34 mouse cellular contexts compared by ENCODE assay signal in the genomic region with DNA sequence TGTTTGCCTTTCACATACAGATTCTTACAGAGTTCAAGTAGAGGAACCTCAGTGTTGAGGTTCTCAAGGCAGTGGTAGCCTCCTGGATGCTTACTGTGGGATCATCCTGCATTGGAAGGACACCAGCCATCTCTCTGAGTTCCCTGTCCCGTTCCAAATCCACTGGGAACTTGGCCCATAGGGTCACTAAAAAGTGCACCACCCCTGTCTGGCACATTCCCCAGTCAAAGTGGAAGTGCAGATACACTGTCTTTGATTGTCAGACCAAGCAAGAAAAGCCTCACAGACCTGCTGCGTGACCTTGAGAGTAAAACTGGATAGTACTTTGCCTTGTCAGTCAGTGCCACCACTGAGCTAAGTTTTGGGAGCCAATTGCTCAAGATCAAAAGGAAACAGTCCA. TPM values are rescaled to one million over a fixed set of nuclear protein-coding genes. Genes with fewer than 3 reads are reported as not detected.
DNase-seq lines count a peak whose midpoint lies in the region; ATAC-seq and TF ChIP-seq lines count a peak whose summit lies in the region.
"Had no signal": no experiment of that assay in that cellular context is flagged by ENCODE, and none has a peak within 500 bp of the region (broad histone marks: within the 10 kb centered on the region; RNA-seq: fewer than 3 reads in every experiment).

No protein-coding gene starts in this region.

- ATAC-seq in heart, postnatal 0 days (ENCODE audit: insufficient read depth, low read depth), result no peak
- no peak for ATAC-seq in hindbrain, embryonic 11.5 days (ENCODE audit: low FRiP score)
- no peak for ATAC-seq in CD4-positive, CD25-positive, alpha-beta regulatory T cell, adult 4 months
- ATAC-seq: forebrain, embryonic 14.5 days; liver, embryonic 12.5 days; liver, postnatal 0 days; midbrain, embryonic 16.5 days had no signal

- TF ChIP-seq EP300 in heart, postnatal 0 days (IDR thresholded peaks at IDR 0.05; ENCODE audit: low read depth), result no peak

- no peak overlapping the region for H3K27ac ChIP-seq in heart, embryonic 10.5 days
- peak overlapping the region; percentile 70 for H3K27ac ChIP-seq in heart, postnatal 0 days (ENCODE audit: low read depth)
- H3K27ac ChIP-seq in hindbrain, embryonic 11.5 days (ENCODE audit: low read depth, low read length), result no peak overlapping the region
- H3K27ac ChIP-seq: heart, embryonic 13.5 days; hindbrain, embryonic 15.5 days; layer of hippocampus, adult 2 months; left cerebral cortex, adult 2 months; liver, embryonic 12.5 days; neural tube, embryonic 12.5 days; stomach, postnatal 0 days had no signal

- DNase-seq in adrenal gland, postnatal 10 days, result peak; percentile 23
- DNase-seq in adrenal gland, adult 8-10 months, result no peak
- peak; percentile 9 for DNase-seq in heart, adult 8-10 months (ENCODE audit: low spot score)
- DNase-seq in heart, embryonic 10.5 days (ENCODE audit: low spot score), result no peak
- peak; percentile 46 for DNase-seq in heart, postnatal 0 days (ENCODE audit: low spot score)
- DNase-seq in hindbrain, embryonic 11.5 days (ENCODE audit: low spot score), result no peak
- DNase-seq in frontal cortex, postnatal 10 days (ENCODE audit: low spot score in 2 of 2), result no peak
- DNase-seq: cerebellum, adult 11 months; cerebellum, adult 9-10 months; cerebellum, postnatal 36 days; gastrocnemius, postnatal 25 days; kidney, adult 18-20 months; kidney, postnatal 36 days; liver, postnatal 0 days; lung, postnatal 36 days; right cerebral cortex, adult 18-20 months; right cerebral cortex, postnatal 4 days; thymus, adult 18-20 months; thymus, postnatal 25 days had no signal

- no peak overlapping the region for H3K9ac ChIP-seq in heart, postnatal 0 days (replicated peaks; ENCODE audit: low read depth, low read length)
- no peak overlapping the region for H3K9ac ChIP-seq in hindbrain, embryonic 11.5 days (ENCODE audit: low read depth, low read length)
- H3K9ac ChIP-seq: heart, embryonic 13.5 days; hindbrain, embryonic 15.5 days; liver, embryonic 12.5 days; liver, postnatal 0 days; neural tube, embryonic 12.5 days had no signal

- no peak overlapping the region for H3K4me3 ChIP-seq in heart, embryonic 10.5 days
- no peak overlapping the region for H3K4me3 ChIP-seq in heart, postnatal 0 days (ENCODE audit: low read depth, low read length)
- H3K4me3 ChIP-seq in hindbrain, embryonic 11.5 days (ENCODE audit: low read depth, low read length), result no peak overlapping the region
- H3K4me3 ChIP-seq: heart, embryonic 13.5 days; hindbrain, embryonic 15.5 days; layer of hippocampus, adult 2 months; left cerebral cortex, adult 2 months; liver, embryonic 12.5 days; myocyte; neural tube, embryonic 12.5 days had no signal

- WGBS in heart, embryonic 10.5 days, result 68% methylated on average over 2 of the region's 2 CpGs
- WGBS in heart, postnatal 0 days, result 40% methylated on average over 2 of the region's 2 CpGs
- WGBS in hindbrain, embryonic 11.5 days, result 84% methylated on average over 2 of the region's 2 CpGs

- no peak overlapping the region for H3K4me2 ChIP-seq in heart, postnatal 0 days (ENCODE audit: low read depth, low read length)
- no peak overlapping the region for H3K4me2 ChIP-seq in hindbrain, embryonic 11.5 days (replicated peaks; ENCODE audit: low read depth, low read length)
- H3K4me2 ChIP-seq: heart, embryonic 13.5 days; hindbrain, embryonic 15.5 days; liver, embryonic 12.5 days; midbrain, embryonic 11.5 days; neural tube, embryonic 12.5 days had no signal

- H3K27me3 ChIP-seq in heart, embryonic 10.5 days (ENCODE audit: insufficient read depth, poor library complexity, severe bottlenecking), result no peaks in the 10 kb centered on the region
- no peaks in the 10 kb centered on the region for H3K27me3 ChIP-seq in heart, postnatal 0 days (ENCODE audit: control insufficient read depth, insufficient read depth, low read length)
- no peaks in the 10 kb centered on the region for H3K27me3 ChIP-seq in hindbrain, embryonic 11.5 days (ENCODE audit: control insufficient read depth, insufficient read depth, low read length)
- H3K27me3 ChIP-seq: heart, embryonic 13.5 days; hindbrain, embryonic 15.5 days; liver, embryonic 12.5 days; neural tube, embryonic 12.5 days had no signal

- no peaks in the 10 kb centered on the region for H3K9me3 ChIP-seq in heart, embryonic 10.5 days
- H3K9me3 ChIP-seq in heart, postnatal 0 days (replicated peaks; ENCODE audit: control insufficient read depth, low read length), result no peaks in the 10 kb centered on the region
- no peaks in the 10 kb centered on the region for H3K9me3 ChIP-seq in hindbrain, embryonic 11.5 days (ENCODE audit: control insufficient read depth, low read length)
- H3K9me3 ChIP-seq: heart, embryonic 13.5 days; hindbrain, embryonic 15.5 days; liver, embryonic 12.5 days; neural tube, embryonic 12.5 days had no signal

- no peak for TF ChIP-seq CTCF in heart, postnatal 0 days (IDR thresholded peaks at IDR 0.05; ENCODE audit: low read depth)

- no peaks in the 10 kb centered on the region for H3K4me1 ChIP-seq in heart, embryonic 10.5 days
- H3K4me1 ChIP-seq in heart, postnatal 0 days (ENCODE audit: control insufficient read depth, insufficient read depth), result 0 out of 2 replicates have a peak, but pooled peaks cover 4% of the 10 kb centered on the region
- H3K4me1 ChIP-seq in hindbrain, embryonic 11.5 days (replicated peaks; ENCODE audit: control insufficient read depth, insufficient read depth, low read length), result no peaks in the 10 kb centered on the region
- H3K4me1 ChIP-seq: hindbrain, embryonic 15.5 days; liver, embryonic 12.5 days; neural tube, embryonic 12.5 days had no signal

- peaks cover 9% of the 10 kb centered on the region; the same call in 1 of the 2 replicates for H3K36me3 ChIP-seq in heart, embryonic 10.5 days
- H3K36me3 ChIP-seq in heart, postnatal 0 days (replicated peaks; ENCODE audit: control insufficient read depth, insufficient read depth, low read length), result peaks cover 8% of the 10 kb centered on the region; the same call in 1 of the 2 replicates
- H3K36me3 ChIP-seq in hindbrain, embryonic 11.5 days (ENCODE audit: control insufficient read depth, insufficient read depth, low read length), result no peaks in the 10 kb centered on the region
- H3K36me3 ChIP-seq: hindbrain, embryonic 15.5 days had no signal

RNA-seq across cellular contexts. Expression of a gene that starts 13.5 kb away (rescaled TPM):
- total RNA-seq in adrenal gland, postnatal 10 days (2021), result 10 to 100 TPM; 40.0 to 40.9 TPM
- 10 to 100 TPM; 34.2 to 45.1 (median 40.6) TPM for total RNA-seq in adrenal gland, adult 8-10 months (2022)
- total RNA-seq in heart, adult 8-10 months (2022), result 10 to 100 TPM; 36.1 to 40.2 (median 38.7) TPM
- polyA plus RNA-seq in heart, embryonic 10.5 days (2016; fragmentation: Nextera tagmentation; extraction: Ambion mirVana), result 48.2 and 62.8 TPM in 2 replicates
- total RNA-seq in heart, postnatal 0 days (2014; rRNA removed; ENCODE audit: low replicate concordance), result 16.5 and 19.6 TPM in 2 replicates
- polyA plus RNA-seq in heart, postnatal 0 days (2015; fragmentation: Nextera tagmentation; extraction: Ambion mirVana), result 31.5 and 35.8 TPM in 2 replicates
- 86.2 and 87.3 TPM in 2 replicates for polyA plus RNA-seq in hindbrain, embryonic 11.5 days (2014; fragmentation: Nextera tagmentation; extraction: Ambion mirVana)
- polyA plus RNA-seq in CD4-positive, CD25-positive, alpha-beta regulatory T cell, adult 4 months (2017; shearing (Covaris generic)), result 10 to 100 TPM; 70.2 to 74.2 TPM

RNA-seq across cellular contexts. Expression of a gene that starts 28.2 kb away (rescaled TPM):
- under 1 TPM in 1 of 2 experiments, not detected in 1; 0.48 TPM for total RNA-seq in adrenal gland, postnatal 10 days (2021)
- under 1 TPM in 2 of 4 experiments, not detected in 2; 0.17 to 0.24 TPM for total RNA-seq in adrenal gland, adult 8-10 months (2022)
- under 1 TPM in 3 of 4 experiments, not detected in 1; 0.28 to 0.47 (median 0.38) TPM for total RNA-seq in heart, adult 8-10 months (2022)
- 0.34 and 0.57 TPM in 2 replicates for polyA plus RNA-seq in heart, embryonic 10.5 days (2016; fragmentation: Nextera tagmentation; extraction: Ambion mirVana)
- total RNA-seq in heart, postnatal 0 days (2014; rRNA removed; ENCODE audit: low replicate concordance), result not detected in 2 replicates
- polyA plus RNA-seq in heart, postnatal 0 days (2015; fragmentation: Nextera tagmentation; extraction: Ambion mirVana), result 1.0 TPM in 2 replicates
- 0.61 and 0.85 TPM in 2 replicates for polyA plus RNA-seq in hindbrain, embryonic 11.5 days (2014; fragmentation: Nextera tagmentation; extraction: Ambion mirVana)
- 1 to 10 TPM; 1.1 TPM for polyA plus RNA-seq in CD4-positive, CD25-positive, alpha-beta regulatory T cell, adult 4 months (2017; shearing (Covaris generic))
- total RNA-seq: gastrocnemius, adult 18-20 months; gastrocnemius, postnatal 25 days; megakaryocyte, adult 5-6 weeks had no signal
- polyA plus RNA-seq: liver, postnatal 0 days; spleen, adult 2 months had no signal

RNA-seq across cellular contexts. Expression of a gene that starts 59.6 kb away (rescaled TPM):
- total RNA-seq in adrenal gland, postnatal 10 days (2021), result 10 to 100 TPM; 17.6 to 22.6 TPM
- total RNA-seq in adrenal gland, adult 8-10 months (2022), result 10 to 100 TPM; 18.1 to 23.7 (median 19.0) TPM
- total RNA-seq in heart, adult 8-10 months (2022), result 10 to 100 TPM; 18.7 to 21.1 (median 19.9) TPM
- 28.7 and 30.9 TPM in 2 replicates for polyA plus RNA-seq in heart, embryonic 10.5 days (2016; fragmentation: Nextera tagmentation; extraction: Ambion mirVana)
- 25.6 and 33.7 TPM in 2 replicates for total RNA-seq in heart, postnatal 0 days (2014; rRNA removed; ENCODE audit: low replicate concordance)
- 13.9 and 15.0 TPM in 2 replicates for polyA plus RNA-seq in heart, postnatal 0 days (2015; fragmentation: Nextera tagmentation; extraction: Ambion mirVana)
- polyA plus RNA-seq in hindbrain, embryonic 11.5 days (2014; fragmentation: Nextera tagmentation; extraction: Ambion mirVana), result 13.0 and 14.5 TPM in 2 replicates
- 1 to 10 TPM; 2.4 to 5.1 TPM for polyA plus RNA-seq in CD4-positive, CD25-positive, alpha-beta regulatory T cell, adult 4 months (2017; shearing (Covaris generic))

Comparison
In these comparisons a context has a peak if more than half of its experiments do, and no peak if none do; other contexts are left out.
1. DNase-seq: peak in adrenal gland, postnatal 10 days (single experiment), heart, adult 8-10 months (single experiment) and heart, postnatal 0 days (single experiment); none in adrenal gland, adult 8-10 months (single experiment), heart, embryonic 10.5 days (single experiment), hindbrain, embryonic 11.5 days (single experiment) and frontal cortex, postnatal 10 days (0 of 2).